Mouse (Mus musculus): ENCODE data around the gene Rpusd1. TPM values are rescaled to one million over a fixed set of nuclear protein-coding genes. Genes with fewer than 3 reads are reported as not detected.
A peak's percentile ranks its signal among the peaks of the same experiment; 100 is the strongest.

The Rpusd1 gene
- polyA plus RNA-seq, 1 experiment from 2014 or later: 20.3 TPM

GRCm38 (mm10) chr17:25716130-25716529, 11.3 kb upstream of the Rpusd1 start:
- Histone ChIP-seq H3K4me3 (no peak overlapping the region), H3K36me3 (peaks cover 21% of the 10 kb centered on the region), H3K27ac (no peak overlapping the region), H3K27me3 (peaks cover 44% of the 10 kb centered on the region), H3K4me1 (peaks cover 16% of the 10 kb centered on the region), H3K9ac (no peak overlapping the region), H3K4me2 (replicated peaks) (no peak overlapping the region), H3K9me3 (replicated peaks) (no peaks in the 10 kb centered on the region)
- ATAC-seq (ENCODE audit: low FRiP score): no peak
- WGBS: 5% methylated on average over 6 of the region's 6 CpGs

- H3K9me3 ChIP-seq (replicated peaks): no peaks in the 10 kb centered on the region
- peaks cover 27% of the 10 kb centered on the region for H3K36me3 ChIP-seq
- H3K9ac ChIP-seq: peak within 1 kb of the TSS; percentile 64
- WGBS: 2% methylated on average over 43 of the region's 45 CpGs
- H3K4me3 ChIP-seq: peak within 1 kb of the TSS; percentile 39
- peaks cover 44% of the 10 kb centered on the region for H3K27me3 ChIP-seq
- H3K27ac ChIP-seq: no peak within 1 kb of the TSS
- peaks cover 16% of the 10 kb centered on the region for H3K4me1 ChIP-seq
- H3K4me2 ChIP-seq (replicated peaks): peak within 1 kb of the TSS; percentile 65
- no peak for ATAC-seq (ENCODE audit: low FRiP score)
Measured at GRCm38 (mm10) chr17:25716711-25717637, 10.5 kb upstream of the Rpusd1 start, which contains the start of gene Gng13. Gene Gng13 (plus strand): TSS chr17:25717171.

GRCm38 (mm10) chr17:25717691-25718090, 9.8 kb upstream of the Rpusd1 start:
- WGBS: 9% methylated on average over 6 of the region's 6 CpGs
- Histone ChIP-seq H3K9me3 (replicated peaks) (no peaks in the 10 kb centered on the region), H3K27me3 (peaks cover 44% of the 10 kb centered on the region), H3K4me3 (peak overlapping the region; percentile 39), H3K36me3 (peaks cover 32% of the 10 kb centered on the region), H3K4me2 (replicated peaks) (peak overlapping the region; percentile 65), H3K4me1 (peaks cover 16% of the 10 kb centered on the region), H3K9ac (peak overlapping the region; percentile 64), H3K27ac (no peak overlapping the region)
- no peak for ATAC-seq (ENCODE audit: low FRiP score)

GRCm38 (mm10) chr17:25721476-25721875, 6.0 kb upstream of the Rpusd1 start:
- H3K9ac ChIP-seq: no peak overlapping the region
- no peak overlapping the region for H3K4me3 ChIP-seq
- 94% methylated on average over 5 of the region's 5 CpGs for WGBS

GRCm38 (mm10) chr17:25723470-25723869, 4.0 kb upstream of the Rpusd1 start:
- Histone ChIP-seq H3K9me3 (replicated peaks) (no peaks in the 10 kb centered on the region), H3K27ac (no peak overlapping the region), H3K4me2 (replicated peaks) (no peak overlapping the region), H3K4me1 (peaks cover 24% of the 10 kb centered on the region), H3K27me3 (peaks cover 4% of the 10 kb centered on the region), H3K4me3 (no peak overlapping the region), H3K36me3 (peaks cover 32% of the 10 kb centered on the region), H3K9ac (no peak overlapping the region)
- no peak for ATAC-seq (ENCODE audit: low FRiP score)
- 96% methylated on average over 19 of the region's 19 CpGs for WGBS

More at GRCm38 (mm10) chr17:25721476-25721875, 6.0 kb upstream of the Rpusd1 start:
- Histone ChIP-seq H3K4me2 (replicated peaks) (no peak overlapping the region), H3K27me3 (peaks cover 24% of the 10 kb centered on the region), H3K4me1 (peaks cover 24% of the 10 kb centered on the region), H3K27ac (no peak overlapping the region), H3K9me3 (replicated peaks) (no peaks in the 10 kb centered on the region), H3K36me3 (peaks cover 32% of the 10 kb centered on the region)
- ATAC-seq (ENCODE audit: low FRiP score): no peak

- 77% methylated on average over 7 of the region's 7 CpGs for WGBS
- no peak overlapping the region for H3K4me2 ChIP-seq (replicated peaks)
Measured at GRCm38 (mm10) chr17:25723919-25724318, 3.6 kb upstream of the Rpusd1 start.

GRCm38 (mm10) chr17:25725264-25725663, 2.2 kb upstream of the Rpusd1 start:
- Histone ChIP-seq H3K27me3 (no peaks in the 10 kb centered on the region), H3K4me1 (peaks cover 30% of the 10 kb centered on the region), H3K4me3 (no peak overlapping the region), H3K27ac (no peak overlapping the region), H3K4me2 (replicated peaks) (no peak overlapping the region), H3K36me3 (peaks cover 21% of the 10 kb centered on the region), H3K9me3 (replicated peaks) (no peaks in the 10 kb centered on the region), H3K9ac (no peak overlapping the region)
- ATAC-seq (ENCODE audit: low FRiP score): no peak
- 85% methylated on average over 6 of the region's 6 CpGs for WGBS

More at GRCm38 (mm10) chr17:25723919-25724318, 3.6 kb upstream of the Rpusd1 start:
- no peak overlapping the region for H3K9ac ChIP-seq
- peaks cover 28% of the 10 kb centered on the region for H3K4me1 ChIP-seq
- no peak overlapping the region for H3K27ac ChIP-seq
- peaks cover 31% of the 10 kb centered on the region for H3K36me3 ChIP-seq
- no peak for ATAC-seq (ENCODE audit: low FRiP score)
- no peaks in the 10 kb centered on the region for H3K27me3 ChIP-seq
- H3K4me3 ChIP-seq: no peak overlapping the region
- H3K9me3 ChIP-seq (replicated peaks): no peaks in the 10 kb centered on the region

- Histone ChIP-seq H3K27ac (no peak overlapping the region; the same call in 1 of the 2 replicates), H3K9me3 (replicated peaks) (no peaks in the 10 kb centered on the region), H3K9ac (peak overlapping the region; percentile 87), H3K4me2 (replicated peaks) (peak overlapping the region; percentile 97), H3K4me1 (peaks cover 30% of the 10 kb centered on the region), H3K36me3 (0 out of 2 replicates have a peak, but pooled peaks cover 3% of the 10 kb centered on the region), H3K27me3 (no peaks in the 10 kb centered on the region), H3K4me3 (peak overlapping the region; percentile 62)
- WGBS: 23% methylated on average over 4 of the region's 4 CpGs
- ATAC-seq (ENCODE audit: low FRiP score): no peak; the same call in 1 of the 2 replicates
Measured at GRCm38 (mm10) chr17:25728009-25728270, 470 bp downstream of the Rpusd1 start.

- Histone ChIP-seq H3K4me2 (replicated peaks) (no peak overlapping the region), H3K4me3 (no peak overlapping the region), H3K36me3 (0 out of 2 replicates have a peak, but pooled peaks cover 3% of the 10 kb centered on the region), H3K27me3 (no peaks in the 10 kb centered on the region), H3K27ac (no peak overlapping the region), H3K9ac (no peak overlapping the region), H3K9me3 (replicated peaks) (no peaks in the 10 kb centered on the region), H3K4me1 (peaks cover 13% of the 10 kb centered on the region)
- 9% methylated on average over 2 of the region's 2 CpGs for WGBS
- ATAC-seq (ENCODE audit: low FRiP score): no peak
Measured at GRCm38 (mm10) chr17:25732082-25732481, 4.6 kb downstream of the Rpusd1 start.

- 0 out of 2 replicates have a peak, but pooled peaks cover 2% of the 10 kb centered on the region for H3K36me3 ChIP-seq
- ATAC-seq (ENCODE audit: low FRiP score): no peak
- no peak overlapping the region for H3K4me3 ChIP-seq
- H3K27ac ChIP-seq: no peak overlapping the region
- H3K4me1 ChIP-seq: no peaks in the 10 kb centered on the region
- no peak overlapping the region for H3K9ac ChIP-seq
- no peak overlapping the region for H3K4me2 ChIP-seq (replicated peaks)
- H3K27me3 ChIP-seq: no peaks in the 10 kb centered on the region
- WGBS: 80% methylated on average over 5 of the region's 5 CpGs
- H3K9me3 ChIP-seq (replicated peaks): no peaks in the 10 kb centered on the region
Measured at GRCm38 (mm10) chr17:25735246-25735645, 7.8 kb downstream of the Rpusd1 start.

- Histone ChIP-seq H3K27ac (no peak within 1 kb of the TSS), H3K9me3 (replicated peaks) (no peaks in the 10 kb centered on the region), H3K36me3 (no peaks in the 10 kb centered on the region), H3K9ac (no peak within 1 kb of the TSS), H3K4me3 (no peak within 1 kb of the TSS), H3K27me3 (no peaks in the 10 kb centered on the region), H3K4me1 (no peaks in the 10 kb centered on the region), H3K4me2 (replicated peaks) (no peak within 1 kb of the TSS)
- ATAC-seq (ENCODE audit: low FRiP score): no peak
- WGBS: 85% methylated on average over 3 of the region's 3 CpGs
Measured at GRCm38 (mm10) chr17:25735745-25736144, 8.3 kb downstream of the Rpusd1 start, which contains the start of gene Mslnl. Gene Mslnl (plus strand): TSS chr17:25736042.

- WGBS: 85% methylated on average over 7 of the region's 7 CpGs
- Histone ChIP-seq H3K9me3 (replicated peaks) (no peaks in the 10 kb centered on the region), H3K36me3 (no peaks in the 10 kb centered on the region), H3K4me3 (no peak overlapping the region), H3K27me3 (no peaks in the 10 kb centered on the region; the same call in 1 of the 2 replicates), H3K4me1 (no peaks in the 10 kb centered on the region), H3K9ac (no peak overlapping the region), H3K27ac (no peak overlapping the region), H3K4me2 (replicated peaks) (no peak overlapping the region)
- ATAC-seq (ENCODE audit: low FRiP score): no peak
Measured at GRCm38 (mm10) chr17:25738861-25739260, 11.4 kb downstream of the Rpusd1 start.
